In the genomic region with DNA sequence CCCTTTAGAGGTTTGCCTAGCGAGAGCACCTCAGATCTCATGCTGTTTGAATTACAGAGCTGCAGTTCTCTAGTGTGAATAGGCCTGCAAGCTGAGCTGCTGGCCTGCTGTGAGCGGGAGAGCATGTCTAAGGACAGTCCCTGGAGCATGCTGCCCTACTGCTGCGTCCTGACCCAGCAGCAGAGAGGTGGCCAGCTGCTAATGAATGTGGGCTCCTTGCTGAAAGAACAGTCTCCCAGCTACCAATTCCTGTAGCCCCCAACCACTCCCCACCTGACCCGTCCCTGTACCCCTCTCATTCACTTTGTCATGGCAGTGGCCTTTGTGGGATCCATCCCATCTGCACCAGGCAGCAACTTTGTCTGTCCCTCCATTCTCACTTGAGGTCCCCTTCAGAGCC, we compare ENCODE assay signal across 14 mouse cellular contexts.
DNase-seq lines count a peak whose midpoint lies in the region; ATAC-seq and TF ChIP-seq lines count a peak whose summit lies in the region.
"Had no signal": no experiment of that assay in that cellular context is flagged by ENCODE, and none has a peak within 500 bp of the region (broad histone marks: within the 10 kb centered on the region; RNA-seq: fewer than 3 reads in every experiment).

No protein-coding gene starts in this region.

- TF ChIP-seq POLR2A in ES-Bruce4 (IDR thresholded peaks at IDR 0.05; ENCODE audit: insufficient read depth, low read length) = no peak

- WGBS in forebrain, embryonic 11.5 days = 5% methylated on average over 4 of the region's 4 CpGs
- 30% methylated on average over 4 of the region's 4 CpGs for WGBS in forebrain, embryonic 16.5 days
- 13% methylated on average over 4 of the region's 4 CpGs for WGBS in forebrain, embryonic 13.5 days
- WGBS in midbrain, embryonic 15.5 days = 16% methylated on average over 4 of the region's 4 CpGs
- WGBS in liver, embryonic 12.5 days (ENCODE audit: insufficient replicate concordance) = 40% methylated on average over 4 of the region's 4 CpGs

- peaks cover 16% of the 10 kb centered on the region for H3K4me1 ChIP-seq in forebrain, embryonic 11.5 days (replicated peaks; ENCODE audit: control insufficient read depth, insufficient read depth, low read length)
- peaks cover 17% of the 10 kb centered on the region for H3K4me1 ChIP-seq in forebrain, embryonic 16.5 days (replicated peaks; ENCODE audit: control insufficient read depth, insufficient read depth, low read length)
- no peaks in the 10 kb centered on the region for H3K4me1 ChIP-seq in ES-Bruce4 (ENCODE audit: control insufficient read depth, insufficient read depth, low read length)
- H3K4me1 ChIP-seq in forebrain, embryonic 13.5 days = peaks cover 44% of the 10 kb centered on the region
- peaks cover 34% of the 10 kb centered on the region for H3K4me1 ChIP-seq in midbrain, embryonic 15.5 days
- H3K4me1 ChIP-seq in liver, embryonic 12.5 days = no peaks in the 10 kb centered on the region

- H3K27ac ChIP-seq in forebrain, embryonic 11.5 days (ENCODE audit: low read depth, low read length) = peak overlapping the region; percentile 4; the same call in 1 of the 2 replicates
- H3K27ac ChIP-seq in forebrain, embryonic 16.5 days (ENCODE audit: low read length) = no peak overlapping the region
- H3K27ac ChIP-seq in ES-Bruce4 (ENCODE audit: insufficient read depth, low read length) = no peak overlapping the region
- H3K27ac ChIP-seq in forebrain, embryonic 13.5 days = peak overlapping the region; percentile 54
- H3K27ac ChIP-seq in midbrain, embryonic 15.5 days = peak overlapping the region; percentile 14; the same call in 1 of the 2 replicates
- no peak overlapping the region for H3K27ac ChIP-seq in liver, embryonic 12.5 days
- H3K27ac ChIP-seq: heart, adult 2 months had no signal

- no peaks in the 10 kb centered on the region for H3K9me3 ChIP-seq in forebrain, embryonic 11.5 days (ENCODE audit: control insufficient read depth, low read length)
- H3K9me3 ChIP-seq in forebrain, embryonic 16.5 days (ENCODE audit: control insufficient read depth, low read length) = no peaks in the 10 kb centered on the region
- no peaks in the 10 kb centered on the region for H3K9me3 ChIP-seq in ES-Bruce4 (replicated peaks; ENCODE audit: control insufficient read depth, insufficient read depth, low read length, poor library complexity, severe bottlenecking)
- no peaks in the 10 kb centered on the region for H3K9me3 ChIP-seq in forebrain, embryonic 13.5 days (replicated peaks)
- no peaks in the 10 kb centered on the region for H3K9me3 ChIP-seq in midbrain, embryonic 15.5 days
- H3K9me3 ChIP-seq in liver, embryonic 12.5 days (replicated peaks) = no peaks in the 10 kb centered on the region

- TF ChIP-seq EP300 in ES-Bruce4 (IDR thresholded peaks at IDR 0.05; ENCODE audit: insufficient read depth, low read depth, low read length) = 0 out of 2 replicates have a peak, but pooled peaks have one; percentile 47

- no peaks in the 10 kb centered on the region for H3K27me3 ChIP-seq in forebrain, embryonic 11.5 days (ENCODE audit: control insufficient read depth, insufficient read depth, low read length)
- no peaks in the 10 kb centered on the region for H3K27me3 ChIP-seq in forebrain, embryonic 16.5 days (replicated peaks; ENCODE audit: control insufficient read depth, insufficient read depth, low read length)
- no peaks in the 10 kb centered on the region for H3K27me3 ChIP-seq in ES-Bruce4 (ENCODE audit: control insufficient read depth, insufficient read depth, low read length, poor library complexity, severe bottlenecking)
- H3K27me3 ChIP-seq in forebrain, embryonic 13.5 days = no peaks in the 10 kb centered on the region
- no peaks in the 10 kb centered on the region for H3K27me3 ChIP-seq in midbrain, embryonic 15.5 days (replicated peaks)
- H3K27me3 ChIP-seq in liver, embryonic 12.5 days (replicated peaks) = no peaks in the 10 kb centered on the region

- no peak for TF ChIP-seq CTCF in ES-Bruce4 (IDR thresholded peaks at IDR 0.05; ENCODE audit: low read depth, low read length)

- H3K36me3 ChIP-seq in forebrain, embryonic 11.5 days (ENCODE audit: control insufficient read depth, insufficient read depth, low read length) = no peaks in the 10 kb centered on the region
- no peaks in the 10 kb centered on the region for H3K36me3 ChIP-seq in forebrain, embryonic 16.5 days (ENCODE audit: control insufficient read depth, insufficient read depth)
- H3K36me3 ChIP-seq in ES-Bruce4 (ENCODE audit: control insufficient read depth, insufficient read depth, low read length, poor library complexity, severe bottlenecking) = no peaks in the 10 kb centered on the region
- no peaks in the 10 kb centered on the region for H3K36me3 ChIP-seq in forebrain, embryonic 13.5 days (ENCODE audit: poor library complexity, severe bottlenecking)
- H3K36me3 ChIP-seq in midbrain, embryonic 15.5 days (replicated peaks) = no peaks in the 10 kb centered on the region
- H3K36me3 ChIP-seq in liver, embryonic 12.5 days = no peaks in the 10 kb centered on the region

- DNase-seq in forebrain, embryonic 11.5 days (ENCODE audit: low spot score) = no peak
- DNase-seq in ovary, postnatal 36 days (ENCODE audit: low spot score) = no peak
- DNase-seq in spleen, postnatal 10 days (ENCODE audit: low spot score in 2 of 2) = no peak
- DNase-seq: heart, adult 2 months; kidney, adult 8-10 months; kidney, postnatal 36 days; lung, adult 18-20 months; lung, postnatal 36 days; thymus, adult 18-20 months had no signal

- no peak overlapping the region for H3K9ac ChIP-seq in forebrain, embryonic 11.5 days (ENCODE audit: low read length)
- no peak overlapping the region for H3K9ac ChIP-seq in forebrain, embryonic 16.5 days (replicated peaks; ENCODE audit: low read depth, low read length)
- H3K9ac ChIP-seq in ES-Bruce4 (ENCODE audit: low read depth, poor library complexity, severe bottlenecking) = no peak overlapping the region
- no peak overlapping the region for H3K9ac ChIP-seq in forebrain, embryonic 13.5 days
- H3K9ac ChIP-seq in midbrain, embryonic 15.5 days = no peak overlapping the region
- no peak overlapping the region for H3K9ac ChIP-seq in liver, embryonic 12.5 days

- H3K4me2 ChIP-seq in forebrain, embryonic 11.5 days (ENCODE audit: low read depth, low read length, severe bottlenecking) = no peak overlapping the region
- H3K4me2 ChIP-seq in forebrain, embryonic 16.5 days (ENCODE audit: low read length) = no peak overlapping the region
- no peak overlapping the region for H3K4me2 ChIP-seq in forebrain, embryonic 13.5 days
- no peak overlapping the region for H3K4me2 ChIP-seq in midbrain, embryonic 15.5 days
- no peak overlapping the region for H3K4me2 ChIP-seq in liver, embryonic 12.5 days

- 0 out of 2 replicates have a peak, but pooled peaks have one; percentile 39 for ATAC-seq in forebrain, embryonic 11.5 days (replicated peaks; ENCODE audit: low FRiP score)
- no peak for ATAC-seq in forebrain, embryonic 16.5 days
- no peak for ATAC-seq in forebrain, embryonic 13.5 days
- peak; percentile 35 for ATAC-seq in midbrain, embryonic 15.5 days (replicated peaks)
- no peak for ATAC-seq in liver, embryonic 12.5 days

- no peak overlapping the region for H3K4me3 ChIP-seq in forebrain, embryonic 11.5 days (ENCODE audit: low read depth, low read length)
- no peak overlapping the region for H3K4me3 ChIP-seq in forebrain, embryonic 16.5 days (replicated peaks; ENCODE audit: low read length)
- no peak overlapping the region for H3K4me3 ChIP-seq in ES-Bruce4 (ENCODE audit: low read depth, low read length)
- H3K4me3 ChIP-seq in forebrain, embryonic 13.5 days = no peak overlapping the region
- no peak overlapping the region for H3K4me3 ChIP-seq in midbrain, embryonic 15.5 days
- H3K4me3 ChIP-seq in liver, embryonic 12.5 days = no peak overlapping the region
- H3K4me3 ChIP-seq: heart, adult 2 months had no signal

Comparison
In these comparisons a context has a peak if more than half of its experiments do, and no peak if none do; other contexts are left out.
1. ATAC-seq: peak in forebrain, embryonic 11.5 days (single experiment) and midbrain, embryonic 15.5 days (single experiment); none in forebrain, embryonic 16.5 days (single experiment), forebrain, embryonic 13.5 days (single experiment) and liver, embryonic 12.5 days (single experiment).
2. H3K27ac ChIP-seq: peak in forebrain, embryonic 11.5 days (single experiment), forebrain, embryonic 13.5 days (single experiment) and midbrain, embryonic 15.5 days (single experiment); none in forebrain, embryonic 16.5 days (single experiment), ES-Bruce4 (single experiment) and liver, embryonic 12.5 days (single experiment).